Mouse (Mus musculus): Measurements from ENCODE around the gene Vkorc1l1. TPM values are rescaled to one million over a fixed set of nuclear protein-coding genes. Genes with fewer than 3 reads are reported as not detected.
A peak's percentile ranks its signal among the peaks of the same experiment; 100 is the strongest.

Vkorc1l1 gene
- polyA plus RNA-seq, 1 experiment from 2014 or later, result 21.7 TPM

GRCm38 (mm10) chr5:130002301-130003146 lies 60.8 kb downstream of the Vkorc1l1 start, which contains the start of gene Gusb:
Gene Gusb (minus strand): TSS chr5:130003049.
- WGBS (ENCODE audit: insufficient replicate concordance), result under 1% methylated on average over 39 of the region's 39 CpGs
- Histone ChIP-seq H3K27me3 (no peaks in the 10 kb centered on the region), H3K4me2 (peak within 1 kb of the TSS; percentile 88), H3K9ac (peak within 1 kb of the TSS; percentile 74), H3K27ac (replicated peaks) (peak within 1 kb of the TSS; percentile 70), H3K36me3 (replicated peaks) (peaks cover 13% of the 10 kb centered on the region; the same call in 1 of the 2 replicates), H3K4me3 (replicated peaks) (peak within 1 kb of the TSS; percentile 68), H3K9me3 (replicated peaks) (no peaks in the 10 kb centered on the region), H3K4me1 (replicated peaks) (peaks cover 42% of the 10 kb centered on the region)
- ATAC-seq (ENCODE audit: insufficient read depth), result peak; percentile 67

DNA sequence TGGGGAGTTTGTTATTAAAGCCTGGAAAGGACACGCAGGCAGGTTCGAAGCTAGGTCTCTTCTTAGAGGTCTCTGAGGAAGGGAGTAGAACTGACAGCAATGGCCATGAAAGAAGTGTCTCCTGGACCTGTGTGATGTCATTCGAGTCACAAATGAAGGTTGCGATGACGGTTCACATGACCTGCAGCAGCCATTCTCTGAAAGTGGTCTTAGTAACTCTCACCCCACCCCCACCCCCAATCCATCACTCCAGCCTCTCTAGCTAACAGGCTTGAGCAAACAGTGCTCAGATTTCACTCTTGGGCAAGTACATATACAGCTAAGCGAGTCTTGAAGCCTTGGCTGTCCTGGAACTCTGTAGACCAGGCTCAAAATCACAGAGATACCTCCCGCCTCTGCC lies 61.5 kb downstream of the Vkorc1l1 start:
- peak overlapping the region; percentile 68 for H3K4me3 ChIP-seq (replicated peaks)
- WGBS (ENCODE audit: insufficient replicate concordance), result 39% methylated on average over 7 of the region's 7 CpGs

DNA sequence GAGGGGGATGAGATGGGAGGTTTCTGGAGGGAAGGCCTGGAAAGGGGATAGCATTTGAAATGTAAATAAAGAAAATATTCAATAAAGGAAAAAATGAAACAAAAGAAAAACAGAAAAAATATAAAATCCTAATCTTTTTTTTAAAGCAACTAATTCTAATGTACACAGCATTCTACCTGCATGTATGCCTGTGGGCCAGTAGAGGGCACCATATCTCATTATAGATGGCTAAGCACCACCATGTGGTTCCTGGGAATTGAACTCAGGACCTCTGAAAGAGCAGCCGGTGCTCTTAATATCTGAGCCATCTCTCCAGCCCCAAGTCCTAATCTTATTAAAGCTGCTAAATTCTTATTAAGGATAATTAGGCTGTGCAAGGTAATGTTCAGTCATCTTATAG lies 65.6 kb downstream of the Vkorc1l1 start:
- Histone ChIP-seq H3K27ac (replicated peaks) (no peak overlapping the region), H3K9ac (no peak overlapping the region), H3K36me3 (replicated peaks) (peaks cover 19% of the 10 kb centered on the region), H3K4me1 (replicated peaks) (peaks cover 12% of the 10 kb centered on the region), H3K9me3 (replicated peaks) (peaks cover 7% of the 10 kb centered on the region; the same call in 1 of the 2 replicates), H3K4me3 (replicated peaks) (no peak overlapping the region), H3K4me2 (no peak overlapping the region), H3K27me3 (no peaks in the 10 kb centered on the region)
- 64% methylated on average over 1 of the region's 1 CpGs for WGBS (ENCODE audit: insufficient replicate concordance)
- ATAC-seq (ENCODE audit: insufficient read depth), result no peak

More for the DNA sequence above, 61.5 kb downstream of the Vkorc1l1 start:
- ATAC-seq (ENCODE audit: insufficient read depth), result no peak
- Histone ChIP-seq H3K4me2 (peak overlapping the region; percentile 88), H3K27me3 (no peaks in the 10 kb centered on the region), H3K9me3 (replicated peaks) (no peaks in the 10 kb centered on the region), H3K27ac (replicated peaks) (peak overlapping the region; percentile 70), H3K4me1 (replicated peaks) (peaks cover 35% of the 10 kb centered on the region), H3K36me3 (replicated peaks) (peaks cover 6% of the 10 kb centered on the region; the same call in 1 of the 2 replicates), H3K9ac (peak overlapping the region; percentile 74)

DNA sequence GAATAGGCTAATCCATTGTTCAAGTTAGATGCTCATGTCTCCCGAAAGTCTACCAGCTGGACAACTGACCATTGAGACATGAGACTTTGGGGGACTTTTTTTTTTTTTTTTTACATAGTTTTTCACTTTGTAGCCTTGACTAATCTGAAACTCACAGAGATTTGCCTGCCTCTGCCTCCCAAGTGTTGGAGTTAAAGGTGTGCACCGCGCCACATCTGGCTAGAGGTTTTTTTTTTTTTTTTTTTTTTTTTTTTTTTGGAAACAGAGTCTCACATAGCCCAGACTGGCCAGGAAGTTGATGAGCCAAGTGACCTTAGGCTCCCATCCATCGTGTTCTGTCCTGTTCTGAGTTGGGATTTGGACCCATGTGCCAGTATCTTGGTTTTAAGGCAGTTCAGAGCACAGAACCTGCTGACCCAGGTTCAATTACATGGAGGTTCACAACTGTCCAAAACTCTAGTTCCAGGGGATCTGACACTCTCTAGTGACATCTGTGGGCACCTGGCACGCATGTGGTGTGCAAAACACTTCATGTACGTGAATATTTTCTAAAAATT lies 66.3 kb downstream of the Vkorc1l1 start:
- H3K27ac ChIP-seq (replicated peaks), result no peak overlapping the region
- WGBS (ENCODE audit: insufficient replicate concordance), result 67% methylated on average over 6 of the region's 6 CpGs
- H3K27me3 ChIP-seq, result no peaks in the 10 kb centered on the region

DNA sequence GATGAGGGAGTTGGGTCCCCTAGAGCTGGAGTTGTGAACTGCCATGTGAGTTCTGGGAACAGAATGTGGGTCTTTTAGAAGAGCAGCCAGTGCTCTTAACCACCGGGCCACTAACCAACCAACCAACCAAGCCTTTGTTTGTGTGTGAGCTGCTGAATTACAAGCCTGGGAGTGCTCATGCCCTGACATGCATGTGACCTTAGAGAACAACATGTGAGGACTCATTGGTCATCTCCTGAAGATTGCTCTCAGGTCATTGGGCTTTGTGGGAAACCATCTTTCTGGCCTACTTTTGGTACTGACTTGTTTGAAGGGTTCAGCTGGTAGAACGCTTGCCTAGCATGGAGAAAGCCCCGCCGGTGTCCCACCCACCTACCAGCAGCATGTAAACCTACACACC lies 68.0 kb downstream of the Vkorc1l1 start:
- H3K27ac ChIP-seq (replicated peaks), result no peak overlapping the region
- 82% methylated on average over 4 of the region's 4 CpGs for WGBS (ENCODE audit: insufficient replicate concordance)
- peaks cover 35% of the 10 kb centered on the region for H3K36me3 ChIP-seq (replicated peaks)
- no peaks in the 10 kb centered on the region for H3K27me3 ChIP-seq
- peaks cover 7% of the 10 kb centered on the region; the same call in 1 of the 2 replicates for H3K9me3 ChIP-seq (replicated peaks)
- 0 out of 2 replicates have a peak, but pooled peaks cover 4% of the 10 kb centered on the region for H3K4me1 ChIP-seq (replicated peaks)
- no peak overlapping the region for H3K4me2 ChIP-seq
- no peak overlapping the region for H3K9ac ChIP-seq
- no peak overlapping the region for H3K4me3 ChIP-seq (replicated peaks)
- ATAC-seq (ENCODE audit: insufficient read depth), result no peak

More for the DNA sequence above, 66.3 kb downstream of the Vkorc1l1 start:
- Histone ChIP-seq H3K9me3 (replicated peaks) (peaks cover 7% of the 10 kb centered on the region; the same call in 1 of the 2 replicates), H3K9ac (no peak overlapping the region), H3K4me1 (replicated peaks) (peaks cover 7% of the 10 kb centered on the region), H3K4me3 (replicated peaks) (no peak overlapping the region), H3K4me2 (no peak overlapping the region), H3K36me3 (replicated peaks) (peaks cover 20% of the 10 kb centered on the region)
- ATAC-seq (ENCODE audit: insufficient read depth), result no peak

- peaks cover 46% of the 10 kb centered on the region for H3K36me3 ChIP-seq (replicated peaks)
- no peaks in the 10 kb centered on the region for H3K27me3 ChIP-seq
- no peak overlapping the region for H3K9ac ChIP-seq
- no peak for ATAC-seq (ENCODE audit: insufficient read depth)
- 78% methylated on average over 5 of the region's 5 CpGs for WGBS (ENCODE audit: insufficient replicate concordance)
- H3K4me3 ChIP-seq (replicated peaks), result no peak overlapping the region
- H3K4me1 ChIP-seq (replicated peaks), result 0 out of 2 replicates have a peak, but pooled peaks cover 4% of the 10 kb centered on the region
- H3K9me3 ChIP-seq (replicated peaks), result peaks cover 7% of the 10 kb centered on the region; the same call in 1 of the 2 replicates
- no peak overlapping the region for H3K4me2 ChIP-seq
- no peak overlapping the region for H3K27ac ChIP-seq (replicated peaks)
These were observed 69.2 kb downstream of the Vkorc1l1 start for GRCm38 (mm10) chr5:130010961-130011360.

- H3K4me3 ChIP-seq (replicated peaks), result no peak overlapping the region
- peaks cover 68% of the 10 kb centered on the region for H3K36me3 ChIP-seq (replicated peaks)
- 90% methylated on average over 3 of the region's 3 CpGs for WGBS (ENCODE audit: insufficient replicate concordance)
- peaks cover 7% of the 10 kb centered on the region; the same call in 1 of the 2 replicates for H3K9me3 ChIP-seq (replicated peaks)
- no peak overlapping the region for H3K27ac ChIP-seq (replicated peaks)
- H3K9ac ChIP-seq, result no peak overlapping the region
- H3K4me2 ChIP-seq, result no peak overlapping the region
- ATAC-seq (ENCODE audit: insufficient read depth), result no peak
- H3K27me3 ChIP-seq, result no peaks in the 10 kb centered on the region
- H3K4me1 ChIP-seq (replicated peaks), result peaks cover 4% of the 10 kb centered on the region; the same call in 1 of the 2 replicates
These were observed 73.3 kb downstream of the Vkorc1l1 start for GRCm38 (mm10) chr5:130015104-130015503.

DNA sequence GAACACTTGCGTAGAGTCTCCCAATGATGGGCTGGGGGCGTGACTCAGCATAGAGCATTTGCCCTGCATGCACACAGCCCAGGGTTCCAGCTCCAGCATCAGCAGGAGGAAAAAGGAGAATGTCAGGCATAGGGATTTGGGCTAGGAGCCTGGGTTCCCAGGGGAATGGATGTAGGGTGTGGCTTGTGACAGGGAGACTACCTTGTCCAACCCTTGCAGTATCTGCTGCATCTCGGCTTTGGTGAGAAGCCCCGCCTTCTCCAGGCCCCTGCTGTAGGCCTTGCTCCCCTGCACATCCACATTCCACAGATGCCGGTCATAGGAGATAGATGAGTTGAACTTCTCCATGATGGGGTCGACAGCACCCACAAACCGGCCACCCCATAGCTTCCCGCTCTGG lies 77.7 kb downstream of the Vkorc1l1 start:
- no peak for ATAC-seq (ENCODE audit: insufficient read depth)
- 72% methylated on average over 8 of the region's 8 CpGs for WGBS (ENCODE audit: insufficient replicate concordance)
- Histone ChIP-seq H3K9ac (no peak overlapping the region), H3K4me3 (replicated peaks) (no peak overlapping the region), H3K27ac (replicated peaks) (no peak overlapping the region), H3K4me2 (no peak overlapping the region), H3K36me3 (replicated peaks) (peaks cover 35% of the 10 kb centered on the region), H3K27me3 (no peaks in the 10 kb centered on the region), H3K9me3 (replicated peaks) (no peaks in the 10 kb centered on the region), H3K4me1 (replicated peaks) (peaks cover 27% of the 10 kb centered on the region)

- H3K27ac ChIP-seq (replicated peaks), result 0 out of 2 replicates have a peak overlapping the region, but pooled peaks have one; percentile 31
- peak overlapping the region; percentile 90 for H3K4me2 ChIP-seq
- no peaks in the 10 kb centered on the region for H3K9me3 ChIP-seq (replicated peaks)
- H3K36me3 ChIP-seq (replicated peaks), result peaks cover 17% of the 10 kb centered on the region; the same call in 1 of the 2 replicates
- peaks cover 1% of the 10 kb centered on the region for H3K27me3 ChIP-seq
- H3K4me3 ChIP-seq (replicated peaks), result no peak overlapping the region
- peaks cover 34% of the 10 kb centered on the region for H3K4me1 ChIP-seq (replicated peaks)
- ATAC-seq (ENCODE audit: insufficient read depth), result no peak
- WGBS (ENCODE audit: insufficient replicate concordance), result 51% methylated on average over 5 of the region's 5 CpGs
- H3K9ac ChIP-seq, result no peak overlapping the region
These were observed 79.7 kb downstream of the Vkorc1l1 start for GRCm38 (mm10) chr5:130021361-130021966.

- peaks cover 34% of the 10 kb centered on the region for H3K4me1 ChIP-seq (replicated peaks)
- peaks cover 13% of the 10 kb centered on the region; the same call in 1 of the 2 replicates for H3K36me3 ChIP-seq (replicated peaks)
- H3K4me2 ChIP-seq, result peak overlapping the region; percentile 90
- H3K4me3 ChIP-seq (replicated peaks), result peak overlapping the region; percentile 67; the same call in 1 of the 2 replicates
- 72% methylated on average over 7 of the region's 7 CpGs for WGBS (ENCODE audit: insufficient replicate concordance)
- H3K9ac ChIP-seq, result no peak overlapping the region
- peak overlapping the region; percentile 42; the same call in 1 of the 2 replicates for H3K27ac ChIP-seq (replicated peaks)
- no peak for ATAC-seq (ENCODE audit: insufficient read depth)
- H3K27me3 ChIP-seq, result peaks cover 9% of the 10 kb centered on the region
- H3K9me3 ChIP-seq (replicated peaks), result no peaks in the 10 kb centered on the region
These were observed 80.6 kb downstream of the Vkorc1l1 start for GRCm38 (mm10) chr5:130022366-130022765.

All from liver, embryonic 15.5 days (tissue).